Mouse (Mus musculus): ENCODE measurements around the gene Chd2. TPM values are rescaled to one million over a fixed set of nuclear protein-coding genes. Genes with fewer than 3 reads are reported as not detected.

Chd2 gene
- total and polyA plus RNA-seq, 3 experiments: 12.9 to 45.9 (median 28.3) TPM

GRCm38 (mm10) chr7:73564131-73564530 lies 22.5 kb upstream of the Chd2 start:
- DNase-seq: no peak

GRCm38 (mm10) chr7:73561492-73562055 lies 19.9 kb upstream of the Chd2 start:
- DNase-seq: no peak

DNA sequence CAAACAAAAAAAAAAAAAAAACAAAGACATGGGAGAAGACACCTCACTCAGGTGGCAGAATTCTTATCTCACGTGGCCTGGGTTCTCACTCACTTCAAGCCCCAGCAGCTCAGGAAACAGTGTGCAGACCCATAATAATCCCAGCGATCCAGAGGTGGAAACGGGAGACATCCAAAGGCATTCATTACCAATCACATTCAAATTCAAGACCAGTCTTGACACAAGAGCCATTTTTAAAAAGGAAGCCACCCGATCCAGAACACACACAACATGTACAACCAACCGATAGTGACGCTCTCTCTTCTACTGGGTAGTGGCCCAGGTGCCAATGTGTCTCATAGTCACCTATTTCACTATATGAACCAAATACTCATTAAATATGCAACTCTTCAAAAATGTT lies 19.2 kb upstream of the Chd2 start:
- DNase-seq: no peak

GRCm38 (mm10) chr7:73559853-73560190 lies 18.2 kb upstream of the Chd2 start:
- DNase-seq: no peak

GRCm38 (mm10) chr7:73559170-73559852 lies 17.7 kb upstream of the Chd2 start:
- no peak for DNase-seq

- peak; percentile 100 for DNase-seq
These were observed 16.9 kb upstream of the Chd2 start for GRCm38 (mm10) chr7:73558293-73559169.

DNA sequence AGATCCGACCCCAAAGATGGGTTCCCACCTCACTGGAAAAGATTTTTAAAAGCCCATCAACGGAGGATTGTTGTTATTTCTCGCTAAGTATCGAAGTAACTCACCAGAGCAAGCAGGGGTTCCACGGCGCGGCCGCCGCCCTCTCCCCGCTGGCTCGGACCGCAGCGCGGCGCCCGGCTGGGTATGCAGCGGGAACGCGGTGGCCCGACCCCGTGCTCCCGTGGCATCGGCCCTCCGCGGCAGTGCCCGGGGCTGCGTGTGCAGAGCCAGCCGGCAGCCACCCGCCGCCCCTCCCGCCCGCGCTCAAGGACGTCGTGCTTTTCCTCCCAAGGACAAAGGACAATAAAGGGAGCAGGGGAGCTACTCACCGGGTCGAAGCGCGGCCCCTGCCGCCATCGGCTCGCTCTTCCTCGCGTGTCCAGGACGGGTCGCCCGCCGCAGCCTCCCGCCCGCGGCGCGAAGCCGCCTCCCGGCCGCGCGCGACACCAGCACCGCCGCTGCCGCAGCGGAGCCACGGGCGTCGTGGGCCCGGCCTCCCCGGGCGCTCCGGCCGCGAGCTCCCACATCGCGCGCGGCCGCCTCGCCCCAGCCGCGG lies 16.1 kb upstream of the Chd2 start:
- peak; percentile 91 for DNase-seq

GRCm38 (mm10) chr7:73556688-73557667 lies 15.3 kb upstream of the Chd2 start:
- no peak for DNase-seq

- DNase-seq: no peak
These were observed 14.4 kb upstream of the Chd2 start for GRCm38 (mm10) chr7:73555918-73556580.

- no peak for DNase-seq
These were observed 13.2 kb upstream of the Chd2 start for GRCm38 (mm10) chr7:73554849-73555248.

- DNase-seq: no peak
These were observed 11.5 kb upstream of the Chd2 start for GRCm38 (mm10) chr7:73553160-73553559.

DNA sequence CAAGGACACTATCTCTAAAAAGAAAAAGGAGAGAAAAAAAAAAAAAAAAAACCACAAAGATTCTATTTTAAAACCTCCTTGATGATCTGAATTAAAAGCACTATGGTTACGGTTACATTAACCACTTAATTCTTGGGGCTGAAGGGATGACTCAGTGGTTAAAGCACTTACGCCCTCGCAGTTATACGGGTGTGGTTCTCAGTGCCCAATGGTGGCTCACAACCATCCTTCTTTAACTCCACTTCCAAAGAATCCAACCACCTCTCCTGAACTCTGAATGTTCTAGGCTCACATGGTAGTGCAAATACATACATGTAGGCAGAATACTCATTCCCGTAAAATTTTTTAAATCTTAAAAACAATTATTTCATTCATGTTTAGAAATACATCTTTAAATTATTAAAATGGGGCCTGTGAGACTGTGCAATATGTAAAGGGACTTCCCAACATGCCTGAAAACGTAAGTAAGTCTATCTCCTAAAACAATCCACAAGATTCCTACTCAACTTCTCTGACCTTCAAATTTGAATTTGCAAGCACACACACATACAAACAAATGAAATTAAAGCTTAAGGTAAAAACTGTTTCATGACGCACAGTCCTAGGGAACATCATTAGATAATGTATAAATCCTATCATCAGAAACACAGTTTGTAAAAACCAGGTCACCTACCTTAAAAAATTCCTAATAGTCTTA lies 10.6 kb upstream of the Chd2 start:
- no peak for DNase-seq

DNA sequence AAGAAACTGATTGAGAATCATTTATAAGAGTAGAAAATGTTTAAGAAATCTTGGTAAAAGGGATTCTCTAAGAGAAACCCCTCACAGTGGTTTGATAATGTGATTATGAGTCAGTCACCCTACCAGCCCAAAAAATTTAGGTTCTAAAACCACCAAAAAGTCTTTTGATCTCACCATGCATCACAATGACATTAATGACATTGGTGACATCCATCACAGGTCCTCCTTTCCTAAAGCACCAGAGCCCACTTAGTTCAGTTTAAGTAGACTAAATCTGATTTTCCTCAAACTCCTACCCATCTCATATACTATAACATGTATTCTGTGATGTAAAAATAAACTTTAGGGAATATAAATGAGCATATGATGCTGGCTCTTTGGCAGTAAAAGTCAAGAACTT lies 9.7 kb upstream of the Chd2 start:
- DNase-seq: no peak

- DNase-seq: no peak
These were observed 6.4 kb upstream of the Chd2 start for GRCm38 (mm10) chr7:73548051-73548450.

- DNase-seq: no peak
These were observed 5.2 kb upstream of the Chd2 start for GRCm38 (mm10) chr7:73546561-73547510.

DNA sequence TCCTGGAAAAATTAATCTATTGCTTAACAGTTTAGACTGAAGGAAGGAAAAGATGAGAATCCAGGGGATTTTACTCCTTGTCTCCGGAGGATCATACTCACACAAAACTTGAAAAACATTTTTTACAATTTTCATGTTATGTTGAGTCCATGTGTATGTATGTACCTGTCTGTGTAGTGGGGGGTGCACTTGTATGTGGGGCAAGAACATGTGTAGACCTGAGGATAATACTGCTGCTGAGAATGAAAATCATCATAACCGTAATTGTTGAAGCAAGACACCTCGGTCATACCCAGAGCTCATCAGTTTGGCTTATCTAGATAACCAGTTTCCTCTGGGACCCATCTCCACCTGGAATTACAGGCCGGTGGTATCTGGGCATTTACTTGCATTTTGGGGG lies 3.4 kb upstream of the Chd2 start:
- no peak for DNase-seq

- no peak for DNase-seq
These were observed 662 bp upstream of the Chd2 start for GRCm38 (mm10) chr7:73542131-73542853.

GRCm38 (mm10) chr7:73541079-73541390 lies 595 bp downstream of the Chd2 start:
- DNase-seq: no peak

Measured in adrenal gland, adult 2 months (tissue).